Mouse (Mus musculus): ENCODE measurements at regions not wholly inside any gene's neighbourhood (a gene's known extent, or its start where the extent isn't known, plus 50 kb on each side); places are given as distances from the start of the nearest gene placed in this dataset.
"Not testable (repeated sequence)": the region's sequence is repeated elsewhere in the genome, so short reads cannot be mapped to it uniquely, and the experiment has no call there.

DNA sequence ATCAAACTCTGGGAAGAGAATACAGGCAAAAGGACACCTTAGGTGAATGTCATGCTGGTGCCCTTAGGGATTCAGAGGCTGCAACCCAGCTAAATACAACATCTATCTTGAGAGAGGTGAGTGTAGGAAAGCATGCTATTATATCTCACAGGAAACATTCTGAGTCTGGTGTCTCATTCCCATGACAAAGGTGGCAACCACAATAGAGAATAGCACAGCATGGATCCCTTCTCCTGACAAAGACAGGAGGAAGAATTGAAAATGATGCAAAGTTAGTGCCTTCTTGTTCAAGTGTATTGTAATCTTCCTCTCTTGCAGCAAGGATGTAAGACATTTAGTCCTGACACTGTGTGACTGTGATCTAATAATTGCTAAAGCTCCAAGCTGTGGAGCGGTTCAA, 532.8 kb downstream of the Tfec start:
- 87% methylated on average over 1 of the region's 1 CpGs for WGBS
- Histone ChIP-seq H3K27ac (ENCODE audit: insufficient read depth, low read depth, low read length) (no peak overlapping the region), H3K4me3 (ENCODE audit: insufficient read depth, low read depth, low read length) (no peak overlapping the region), H3K4me1 (ENCODE audit: control insufficient read depth, insufficient read depth, low read length) (no peaks in the 10 kb centered on the region)
- TF ChIP-seq POLR2A (IDR thresholded peaks at IDR 0.05; ENCODE audit: insufficient read depth, low read depth, low read length): no peak
- no peak for TF ChIP-seq CTCF (IDR thresholded peaks at IDR 0.05; ENCODE audit: insufficient read depth, low read depth, low read length)

DNA sequence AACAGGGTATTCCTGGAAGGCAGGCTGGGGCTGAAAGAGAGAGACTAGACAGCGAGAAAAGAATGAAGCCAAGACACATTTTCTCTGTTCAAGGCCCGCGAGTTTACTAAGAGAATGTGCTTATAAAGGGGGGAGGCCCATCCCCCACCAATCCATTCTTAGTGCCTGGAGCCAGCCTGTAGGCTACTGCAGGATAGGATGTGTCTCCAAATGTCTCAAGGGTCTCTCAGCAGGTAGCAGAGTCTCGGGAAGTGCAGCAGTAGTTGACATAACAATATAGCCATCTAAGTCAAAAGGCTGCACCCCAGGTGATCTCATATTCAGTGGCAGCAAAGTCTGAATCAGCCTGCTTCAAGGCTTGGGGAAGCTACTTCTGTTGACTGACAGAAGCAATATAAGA, 536.2 kb downstream of the Tfec start:
- no peak for TF ChIP-seq POLR2A (IDR thresholded peaks at IDR 0.05; ENCODE audit: insufficient read depth, low read depth, low read length)
- no peak for TF ChIP-seq CTCF (IDR thresholded peaks at IDR 0.05; ENCODE audit: insufficient read depth, low read depth, low read length)
- Histone ChIP-seq H3K4me3 (ENCODE audit: insufficient read depth, low read depth, low read length) (no peak overlapping the region), H3K27ac (ENCODE audit: insufficient read depth, low read depth, low read length) (no peak overlapping the region), H3K4me1 (ENCODE audit: control insufficient read depth, insufficient read depth, low read length) (no peaks in the 10 kb centered on the region)
- WGBS: 63% methylated on average over 4 of the region's 4 CpGs

DNA sequence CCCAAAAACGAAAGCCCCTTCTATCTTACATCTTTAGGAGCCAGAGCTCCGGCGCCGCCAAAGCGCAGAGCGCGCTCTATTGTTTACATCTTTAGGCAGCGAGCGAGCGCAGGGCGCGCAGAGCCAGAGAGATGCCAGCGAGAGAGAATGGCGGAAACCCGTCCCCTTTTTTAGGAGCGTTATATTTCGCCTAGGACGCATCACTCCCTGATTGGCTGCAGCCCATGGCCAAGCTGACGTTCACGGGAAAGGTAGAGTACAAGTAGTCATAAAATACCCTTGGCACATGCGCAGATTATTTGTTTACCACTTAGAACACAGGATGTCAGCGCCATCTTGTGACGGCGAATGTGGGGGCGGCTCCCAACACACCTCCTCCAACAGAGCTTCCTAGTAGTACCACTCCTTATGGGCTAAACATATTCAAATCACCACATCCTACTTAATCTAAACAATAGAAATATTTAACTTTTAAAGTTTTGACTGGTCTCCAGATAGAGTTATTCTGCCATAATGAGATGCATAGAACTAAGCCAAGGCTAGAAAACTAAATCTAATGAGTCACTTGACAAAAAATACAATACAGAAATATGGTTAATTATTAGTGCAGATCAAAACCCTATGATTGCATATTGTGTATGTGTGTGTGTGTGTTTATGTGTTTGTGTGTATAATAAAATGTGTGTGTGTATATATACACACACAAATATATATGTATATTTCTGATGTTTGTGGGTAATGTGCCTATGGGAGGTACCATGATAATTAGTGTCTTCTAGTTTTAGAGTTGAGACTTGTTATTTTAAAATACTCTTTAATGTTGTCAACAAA, 538.1 kb downstream of the Tfec start:
- WGBS: 39% methylated on average over 25 of the region's 25 CpGs
- not testable (repeated sequence) for H3K27ac ChIP-seq (ENCODE audit: insufficient read depth, low read depth, low read length); H3K4me1 ChIP-seq (ENCODE audit: control insufficient read depth, insufficient read depth, low read length)
- peak overlapping the region; percentile 10 for H3K4me3 ChIP-seq (ENCODE audit: insufficient read depth, low read depth, low read length)

DNA sequence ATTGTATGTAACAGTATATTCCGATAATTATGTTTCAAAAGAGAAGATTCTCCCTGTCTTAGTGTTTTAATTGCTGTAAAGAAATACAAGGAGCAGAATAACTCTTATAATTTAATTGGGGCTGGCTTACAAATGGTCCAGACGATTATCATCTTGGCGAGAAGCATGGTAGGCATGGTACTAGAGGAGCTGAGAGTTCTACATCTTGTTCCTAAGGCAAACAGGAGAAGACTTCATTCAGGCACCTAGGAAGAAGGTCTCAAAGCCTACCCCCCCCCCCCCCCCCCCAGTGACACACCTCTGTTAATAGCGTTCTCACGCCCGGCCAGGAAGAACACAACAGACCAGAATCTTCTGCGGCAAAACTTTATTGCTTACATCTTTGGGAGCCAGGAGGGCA, 538.8 kb downstream of the Tfec start:
- no peak for TF ChIP-seq POLR2A (IDR thresholded peaks at IDR 0.05; ENCODE audit: insufficient read depth, low read depth, low read length)
- TF ChIP-seq CTCF (IDR thresholded peaks at IDR 0.05; ENCODE audit: insufficient read depth, low read depth, low read length): no peak
- Histone ChIP-seq H3K27ac (ENCODE audit: insufficient read depth, low read depth, low read length) (no peak overlapping the region), H3K4me1 (ENCODE audit: control insufficient read depth, insufficient read depth, low read length) (no peaks in the 10 kb centered on the region), H3K4me3 (ENCODE audit: insufficient read depth, low read depth, low read length) (peak overlapping the region; percentile 10; the same call in 1 of the 2 replicates)
- 34% methylated on average over 7 of the region's 7 CpGs for WGBS

DNA sequence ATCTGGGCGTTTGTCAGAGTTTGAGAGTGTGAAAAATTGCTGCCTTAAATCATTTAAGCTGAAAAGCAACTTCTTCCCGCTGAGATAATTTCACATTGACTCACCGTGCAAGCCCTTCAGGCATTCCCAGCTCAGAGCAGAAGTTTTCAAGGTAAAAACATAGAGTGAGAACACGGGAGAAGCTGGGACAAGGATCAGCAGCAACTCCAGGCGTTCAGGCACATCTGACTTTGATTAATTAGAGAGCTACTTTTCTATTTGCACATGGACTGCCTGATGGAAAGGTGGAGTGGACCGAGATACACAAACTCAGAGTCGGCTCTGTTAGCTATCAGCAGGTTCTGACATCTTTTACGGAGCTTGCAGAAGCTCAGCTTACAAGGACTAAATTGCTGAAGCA, 564.6 kb downstream of the Tfec start:
- no peaks in the 10 kb centered on the region for H3K4me1 ChIP-seq (ENCODE audit: control insufficient read depth, insufficient read depth, low read length)
- WGBS: 61% methylated on average over 8 of the region's 8 CpGs
- H3K27ac ChIP-seq (ENCODE audit: insufficient read depth, low read depth, low read length): no peak overlapping the region
- no peak for TF ChIP-seq CTCF (IDR thresholded peaks at IDR 0.05; ENCODE audit: insufficient read depth, low read depth, low read length)
- no peak for TF ChIP-seq POLR2A (IDR thresholded peaks at IDR 0.05; ENCODE audit: insufficient read depth, low read depth, low read length)
- no peak overlapping the region for H3K4me3 ChIP-seq (ENCODE audit: insufficient read depth, low read depth, low read length)

DNA sequence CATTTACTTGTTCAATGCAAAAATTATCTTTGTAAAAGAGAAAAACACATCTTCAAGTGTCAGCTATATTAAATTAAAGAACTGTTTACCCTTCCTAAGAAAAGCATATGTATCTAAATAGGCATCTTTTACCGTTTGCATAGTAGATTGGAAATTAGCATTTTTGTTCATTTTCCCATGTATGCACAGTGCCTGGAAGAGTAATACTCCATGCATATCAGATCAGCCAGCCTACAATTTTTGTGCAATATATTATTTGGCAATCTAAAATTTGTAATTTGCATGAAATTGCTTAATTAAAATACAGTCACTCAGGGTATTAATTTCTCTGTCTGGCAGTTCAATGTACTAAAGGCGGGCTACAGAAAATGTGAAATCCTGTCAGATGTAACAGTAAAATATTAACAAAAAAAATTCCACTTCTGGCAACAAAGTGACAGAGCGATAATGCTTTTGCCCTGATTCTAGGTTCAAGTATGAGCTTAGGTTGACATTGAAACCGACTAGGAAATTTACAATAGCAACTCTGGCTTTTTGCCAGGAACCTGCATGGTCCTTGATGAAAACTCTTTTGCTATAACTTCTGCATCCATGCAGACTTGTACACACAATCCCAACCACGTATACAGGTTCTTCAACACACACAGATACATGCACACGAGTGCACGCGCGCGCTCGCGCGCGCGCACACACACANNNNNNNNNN, 583.8 kb downstream of the Tfec start:
- no peak overlapping the region for H3K4me3 ChIP-seq (ENCODE audit: insufficient read depth, low read depth, low read length)
- H3K27ac ChIP-seq (ENCODE audit: insufficient read depth, low read depth, low read length): no peak overlapping the region
- peaks cover 11% of the 10 kb centered on the region for H3K4me1 ChIP-seq (ENCODE audit: control insufficient read depth, insufficient read depth, low read length)
- WGBS: 84% methylated on average over 15 of the region's 15 CpGs
- TF ChIP-seq POLR2A (IDR thresholded peaks at IDR 0.05; ENCODE audit: insufficient read depth, low read depth, low read length): no peak
- TF ChIP-seq CTCF (IDR thresholded peaks at IDR 0.05; ENCODE audit: insufficient read depth, low read depth, low read length): no peak

DNA sequence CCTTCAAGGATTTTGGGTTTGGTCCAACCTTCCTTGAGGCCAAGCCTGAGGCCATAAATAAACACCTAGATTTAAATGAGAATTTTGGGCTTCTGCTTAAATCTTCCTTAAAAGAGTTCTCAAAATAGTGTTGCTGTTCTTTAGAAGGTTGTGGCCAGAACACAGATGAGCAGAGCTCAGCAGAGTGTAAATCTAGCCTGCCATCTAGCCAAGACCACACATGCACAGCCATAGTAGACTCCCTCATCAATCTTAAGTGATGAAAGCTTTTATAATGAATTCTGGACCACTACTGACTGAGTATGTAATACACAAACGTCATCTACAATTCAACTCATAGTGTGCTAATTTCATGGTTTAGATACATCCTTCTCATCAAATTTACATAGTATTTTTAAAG, 585.3 kb downstream of the Tfec start:
- TF ChIP-seq CTCF (IDR thresholded peaks at IDR 0.05; ENCODE audit: insufficient read depth, low read depth, low read length): no peak
- TF ChIP-seq POLR2A (IDR thresholded peaks at IDR 0.05; ENCODE audit: insufficient read depth, low read depth, low read length): no peak
- 59% methylated on average over 1 of the region's 1 CpGs for WGBS
- Histone ChIP-seq H3K4me1 (ENCODE audit: control insufficient read depth, insufficient read depth, low read length) (peaks cover 9% of the 10 kb centered on the region), H3K27ac (ENCODE audit: insufficient read depth, low read depth, low read length) (no peak overlapping the region), H3K4me3 (ENCODE audit: insufficient read depth, low read depth, low read length) (no peak overlapping the region)

DNA sequence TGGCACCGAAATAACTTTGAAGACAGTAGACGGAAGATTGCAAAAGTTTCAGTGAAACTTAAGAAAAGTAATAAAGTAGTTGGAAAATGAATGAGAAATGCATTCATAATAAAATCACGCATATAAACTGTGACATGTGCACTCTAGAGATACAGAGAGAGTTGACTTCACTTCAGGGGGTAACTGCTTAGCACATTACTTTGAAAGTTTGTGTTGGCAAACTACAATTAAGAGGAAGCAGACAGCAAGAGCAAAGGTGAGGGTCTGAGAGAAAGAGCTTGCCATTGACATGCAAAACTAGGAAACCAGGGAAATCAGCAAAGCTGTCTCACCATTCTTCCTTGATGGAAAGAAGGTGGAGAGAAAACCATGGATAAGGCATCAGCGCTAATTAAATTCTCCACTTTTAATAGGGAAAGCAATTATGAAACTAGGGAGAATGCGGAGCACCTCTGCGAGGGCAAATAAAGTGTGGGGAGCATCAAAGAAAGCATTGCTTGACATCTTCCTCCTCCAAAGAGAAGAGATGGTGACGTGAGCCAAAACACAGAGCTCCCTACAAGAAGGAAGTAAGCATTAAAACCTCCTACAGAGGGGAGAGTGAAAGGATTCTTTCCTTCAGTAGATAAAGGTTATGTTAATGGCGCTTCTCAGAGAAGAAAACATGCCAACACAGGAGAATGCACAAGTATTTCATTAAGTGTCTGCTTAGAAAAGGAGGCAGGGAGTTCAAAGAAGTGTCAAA, 563.0 kb downstream of the Mdfic start:
- H3K27ac ChIP-seq (ENCODE audit: insufficient read depth, low read depth, low read length): no peak overlapping the region
- TF ChIP-seq POLR2A (IDR thresholded peaks at IDR 0.05; ENCODE audit: insufficient read depth, low read depth, low read length) (no peak), CTCF (IDR thresholded peaks at IDR 0.05; ENCODE audit: insufficient read depth, low read depth, low read length) (no peak)
- H3K4me1 ChIP-seq (ENCODE audit: control insufficient read depth, insufficient read depth, low read length): no peaks in the 10 kb centered on the region
- 57% methylated on average over 8 of the region's 8 CpGs for WGBS
- H3K4me3 ChIP-seq (ENCODE audit: insufficient read depth, low read depth, low read length): no peak overlapping the region

DNA sequence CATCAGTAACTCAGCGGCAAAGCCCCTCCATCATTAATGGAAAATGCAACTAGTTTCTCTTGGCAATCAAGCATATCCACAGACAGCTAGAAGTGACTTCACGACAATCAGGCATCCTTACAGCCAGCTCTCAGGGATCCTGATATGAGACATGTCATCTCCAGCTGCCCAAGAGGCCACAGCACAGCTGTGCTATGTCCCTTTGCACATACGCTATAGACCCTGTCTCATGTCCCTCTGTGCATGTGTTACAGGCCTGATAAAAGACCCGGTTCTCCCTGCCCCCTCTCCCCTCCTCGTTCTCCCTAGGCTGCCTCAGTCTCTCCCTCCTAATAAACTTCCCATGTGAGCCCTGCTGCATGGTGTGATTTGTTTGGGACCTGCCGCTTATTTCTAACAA, 561.5 kb downstream of the Mdfic start:
- Histone ChIP-seq H3K4me3 (ENCODE audit: insufficient read depth, low read depth, low read length) (no peak overlapping the region), H3K4me1 (ENCODE audit: control insufficient read depth, insufficient read depth, low read length) (no peaks in the 10 kb centered on the region), H3K27ac (ENCODE audit: insufficient read depth, low read depth, low read length) (no peak overlapping the region)
- TF ChIP-seq POLR2A (IDR thresholded peaks at IDR 0.05; ENCODE audit: insufficient read depth, low read depth, low read length): no peak
- no peak for TF ChIP-seq CTCF (IDR thresholded peaks at IDR 0.05; ENCODE audit: insufficient read depth, low read depth, low read length)
- 95% methylated on average over 6 of the region's 6 CpGs for WGBS

Data from olfactory bulb, adult 2 months (tissue).